Mouse (Mus musculus) heart, embryonic 15.5 days (tissue): ENCODE results near the gene 4930467E23Rik. TPM values are rescaled to one million over a fixed set of nuclear protein-coding genes. Genes with fewer than 3 reads are reported as not detected.
"Not testable (repeated sequence)": the region's sequence is repeated elsewhere in the genome, so short reads cannot be mapped to it uniquely, and the experiment has no call there.

Experiments used
- ATAC-seq: fragments of 200-750 bp; cut with Nextera tagmentation; replicated peaks from 2 replicates; pipeline ENCODE4 v1.8.0; 2017; ENCODE audit warnings: low read depth, moderate TSS enrichment; ENCODE audit not compliant: insufficient number of reproducible peaks, insufficient read depth, low FRiP score
- H3K27ac ChIP-seq: fragments of 300-500 bp; sonication (generic); 2 replicates; pipeline ENCODE4 v1.5.1; 2015; ENCODE audit warnings: mild to moderate bottlenecking, inconsistent platforms
- H3K27me3 ChIP-seq: fragments of 300-500 bp; sonication (generic); 2 replicates; pipeline ENCODE4 v1.6.1; 2015; ENCODE audit warnings: inconsistent platforms
- H3K36me3 ChIP-seq: fragments of 300-500 bp; sonication (generic); 2 replicates; pipeline ENCODE4 v1.6.1; 2015; ENCODE audit warnings: mild to moderate bottlenecking, inconsistent platforms
- H3K4me1 ChIP-seq: fragments of 300-500 bp; sonication (generic); replicated peaks from 2 replicates; pipeline ENCODE4 v1.6.1; 2015; ENCODE audit warnings: inconsistent platforms
- H3K4me2 ChIP-seq: fragments of 300-500 bp; sonication (generic); 2 replicates; pipeline ENCODE4 v1.6.1; 2015; ENCODE audit warnings: inconsistent platforms, mild to moderate bottlenecking, moderate library complexity
- H3K4me3 ChIP-seq: fragments of 300-500 bp; sonication (generic); 2 replicates; pipeline ENCODE4 v1.5.1; 2015; ENCODE audit warnings: mild to moderate bottlenecking, inconsistent platforms
- H3K9ac ChIP-seq: fragments of 300-500 bp; sonication (generic); 2 replicates; pipeline ENCODE4 v1.6.1; 2015; ENCODE audit warnings: mild to moderate bottlenecking, inconsistent platforms
- H3K9me3 ChIP-seq: fragments of 300-500 bp; sonication (generic); replicated peaks from 2 replicates; pipeline ENCODE4 v1.6.1; 2016; ENCODE audit warnings: inconsistent platforms
- WGBS: fragments of 180-500 bp; shearing (Covaris S2); methylation state at CpG from one replicate; pipeline ENCODE4 v1.1.7; 2015; ENCODE audit warnings: mixed read lengths; 5-methylcytosine and 5-hydroxymethylcytosine counted together
- polyA plus RNA-seq: library from polyadenylated mRNA; unstranded; fragments of >200 nt; fragmentation: Nextera tagmentation; extraction: Ambion mirVana; gene quantifications from 2 replicates; pipeline ENCODE4 v1.2.1, GENCODE M21; 2015

The 4930467E23Rik gene
- polyA plus RNA-seq, 1 experiment from 2014 or later = not detected

DNA sequence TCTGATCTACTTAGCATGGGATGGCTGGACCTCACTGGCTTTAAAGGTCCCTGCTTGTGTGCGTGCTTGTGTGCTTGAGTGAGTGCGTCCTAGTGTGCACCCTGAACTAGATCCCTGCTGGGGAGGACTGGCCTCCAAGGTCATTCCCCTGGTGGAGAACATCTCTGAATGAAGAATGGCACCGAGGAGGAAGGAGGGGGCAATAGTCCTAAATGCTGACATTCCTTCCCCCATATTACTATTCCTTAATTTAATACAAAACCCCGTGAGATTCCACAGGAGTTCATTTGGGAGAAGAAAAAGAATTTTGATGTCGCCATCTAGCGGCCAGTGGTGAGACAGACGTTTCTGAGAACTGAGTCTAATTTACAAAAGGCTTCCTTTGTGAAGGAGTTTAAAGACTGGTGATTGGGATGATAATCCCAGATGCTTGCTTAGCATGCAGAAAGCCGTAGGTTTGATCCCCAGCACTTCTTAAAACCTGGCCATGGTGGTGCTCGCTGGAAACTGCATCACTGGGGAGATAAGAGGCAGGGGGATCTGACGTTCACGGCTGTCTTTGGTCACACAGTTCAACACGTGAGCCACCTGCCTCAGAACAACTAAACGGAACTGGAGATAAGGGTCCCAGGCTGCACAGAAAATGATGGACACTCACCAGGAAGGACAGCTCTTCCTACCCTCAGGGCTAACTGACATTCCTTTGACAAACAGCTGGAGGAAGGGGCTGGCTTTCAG, 26.2 kb upstream of the 4930467E23Rik start:
- peak; percentile 80 for ATAC-seq
- 30% methylated on average over 13 of the region's 13 CpGs for WGBS
- H3K9ac ChIP-seq, H3K4me1 ChIP-seq, H3K27ac ChIP-seq, H3K4me2 ChIP-seq, H3K27me3 ChIP-seq, H3K9me3 ChIP-seq, H3K4me3 ChIP-seq, H3K36me3 ChIP-seq: not testable (repeated sequence)

DNA sequence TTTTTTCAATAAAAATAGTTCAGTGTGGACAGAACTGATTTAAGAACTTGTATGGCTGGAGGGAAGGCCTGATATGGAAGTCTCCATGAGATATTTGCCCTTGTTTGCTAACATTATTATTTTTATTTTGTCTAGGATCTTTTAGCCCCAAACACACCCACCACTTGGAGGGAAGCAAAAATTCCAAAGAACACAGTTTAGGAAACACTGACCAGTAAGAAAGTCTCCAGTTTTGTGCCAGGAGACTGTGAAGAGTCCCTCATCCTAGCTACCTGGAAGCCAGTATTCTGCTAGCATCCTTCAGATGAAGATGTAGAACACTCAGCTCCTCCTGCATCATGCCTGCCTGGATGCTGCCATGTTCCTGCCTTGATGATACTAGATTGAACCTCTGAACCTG, 25.5 kb upstream of the 4930467E23Rik start:
- H3K36me3 ChIP-seq, H3K9me3 ChIP-seq, H3K27ac ChIP-seq, ATAC-seq, H3K4me2 ChIP-seq, H3K4me3 ChIP-seq, H3K27me3 ChIP-seq, H3K9ac ChIP-seq, H3K4me1 ChIP-seq: not testable (repeated sequence)

DNA sequence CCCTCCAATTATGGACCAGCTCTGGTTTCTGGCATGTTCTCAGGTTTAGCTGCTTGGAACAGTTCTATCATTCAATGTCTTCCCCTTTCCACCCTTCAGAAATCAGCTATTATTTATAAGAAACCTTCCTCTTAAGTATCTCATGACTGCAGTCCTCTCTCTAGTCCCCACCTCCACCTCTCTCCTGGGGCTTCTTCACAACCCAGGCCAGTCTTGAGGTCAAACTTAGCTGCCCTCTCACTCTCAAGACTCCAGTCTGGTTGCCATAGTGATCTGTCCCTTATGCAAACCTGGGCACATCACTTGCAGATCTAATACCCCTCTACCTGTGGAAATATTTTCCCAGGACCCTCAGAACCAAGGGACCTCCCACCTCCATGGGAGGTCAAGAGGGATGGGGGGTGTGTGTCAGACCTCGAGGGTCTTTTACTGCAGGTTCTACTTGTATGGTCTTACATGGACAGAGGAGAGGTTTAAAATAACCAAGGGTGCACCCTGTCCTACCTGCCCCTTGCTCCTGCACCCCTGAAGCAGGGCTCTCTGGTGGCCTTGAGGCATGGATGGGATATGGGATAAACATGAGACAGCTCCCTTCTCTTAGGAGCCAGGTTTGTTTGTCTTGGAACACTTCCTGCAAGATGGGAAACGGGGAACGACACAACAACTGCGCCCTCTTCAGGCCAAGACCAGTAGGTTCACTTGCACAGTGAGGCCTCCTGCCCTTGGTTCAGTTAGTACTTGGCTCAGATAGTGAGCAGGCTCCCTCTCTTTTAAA, 24.7 kb upstream of the 4930467E23Rik start:
- not testable (repeated sequence) for H3K4me2 ChIP-seq, H3K4me3 ChIP-seq, H3K27me3 ChIP-seq, H3K9me3 ChIP-seq, H3K36me3 ChIP-seq, ATAC-seq, H3K27ac ChIP-seq, H3K9ac ChIP-seq, H3K4me1 ChIP-seq
- 64% methylated on average over 3 of the region's 4 CpGs for WGBS

DNA sequence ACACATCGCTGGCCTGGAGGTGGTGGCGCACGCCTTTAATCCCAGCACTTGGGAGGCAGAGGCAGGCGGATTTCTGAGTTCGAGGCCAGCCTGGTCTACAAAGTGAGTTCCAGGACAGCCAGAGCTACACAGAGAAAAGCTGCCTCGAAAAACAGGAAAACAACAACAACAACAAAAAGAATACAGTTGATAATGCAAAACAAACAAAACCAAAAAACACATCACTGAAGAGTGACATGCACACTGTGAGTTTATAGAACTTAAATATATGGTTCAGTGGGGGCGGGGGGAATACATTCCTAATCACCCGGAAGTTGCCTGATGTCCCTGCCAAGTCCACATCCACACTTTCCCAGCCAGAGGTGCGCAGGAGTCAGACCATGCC, 24.2 kb upstream of the 4930467E23Rik start:
- H3K9me3 ChIP-seq, H3K4me2 ChIP-seq: not testable (repeated sequence)

DNA sequence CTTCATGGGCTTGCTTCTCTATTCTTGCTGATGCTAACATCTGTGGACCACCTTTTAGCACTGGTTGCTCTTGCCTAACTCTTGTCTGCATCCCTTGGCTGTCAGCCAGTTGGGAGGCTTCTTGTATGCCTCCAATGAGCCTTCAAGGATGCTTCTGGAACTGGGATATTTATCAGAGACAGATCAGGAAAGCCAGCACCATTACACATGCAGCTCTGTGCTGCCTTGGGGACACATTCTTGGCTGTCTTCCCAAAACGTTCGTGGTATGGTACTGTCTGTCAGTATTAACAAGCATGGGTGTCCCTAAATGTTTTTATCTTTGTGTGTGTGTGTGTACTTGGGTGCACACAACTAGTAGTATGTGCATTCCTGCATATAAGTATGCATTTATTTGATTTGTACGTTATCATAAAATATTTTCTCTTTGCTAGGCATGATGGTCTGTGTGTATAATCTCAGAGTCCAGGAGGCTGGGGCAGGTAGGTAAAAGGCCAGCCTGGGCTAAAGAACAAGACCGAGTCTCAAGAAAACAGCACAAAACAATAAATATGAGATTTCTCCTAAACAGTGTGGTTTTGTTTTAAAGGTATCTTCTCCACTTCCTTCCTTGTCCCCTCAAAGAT, 23.2 kb upstream of the 4930467E23Rik start:
- H3K27me3 ChIP-seq, H3K36me3 ChIP-seq, H3K4me1 ChIP-seq, H3K27ac ChIP-seq, H3K9me3 ChIP-seq, H3K4me2 ChIP-seq, ATAC-seq, H3K4me3 ChIP-seq, H3K9ac ChIP-seq: not testable (repeated sequence)
- WGBS = 68% methylated on average over 4 of the region's 4 CpGs

More for the DNA sequence above, 24.2 kb upstream of the 4930467E23Rik start:
- not testable (repeated sequence) for H3K27ac ChIP-seq, H3K4me1 ChIP-seq, H3K4me3 ChIP-seq, H3K9ac ChIP-seq, H3K27me3 ChIP-seq, H3K36me3 ChIP-seq, ATAC-seq
- WGBS = 73% methylated on average over 9 of the region's 9 CpGs

DNA sequence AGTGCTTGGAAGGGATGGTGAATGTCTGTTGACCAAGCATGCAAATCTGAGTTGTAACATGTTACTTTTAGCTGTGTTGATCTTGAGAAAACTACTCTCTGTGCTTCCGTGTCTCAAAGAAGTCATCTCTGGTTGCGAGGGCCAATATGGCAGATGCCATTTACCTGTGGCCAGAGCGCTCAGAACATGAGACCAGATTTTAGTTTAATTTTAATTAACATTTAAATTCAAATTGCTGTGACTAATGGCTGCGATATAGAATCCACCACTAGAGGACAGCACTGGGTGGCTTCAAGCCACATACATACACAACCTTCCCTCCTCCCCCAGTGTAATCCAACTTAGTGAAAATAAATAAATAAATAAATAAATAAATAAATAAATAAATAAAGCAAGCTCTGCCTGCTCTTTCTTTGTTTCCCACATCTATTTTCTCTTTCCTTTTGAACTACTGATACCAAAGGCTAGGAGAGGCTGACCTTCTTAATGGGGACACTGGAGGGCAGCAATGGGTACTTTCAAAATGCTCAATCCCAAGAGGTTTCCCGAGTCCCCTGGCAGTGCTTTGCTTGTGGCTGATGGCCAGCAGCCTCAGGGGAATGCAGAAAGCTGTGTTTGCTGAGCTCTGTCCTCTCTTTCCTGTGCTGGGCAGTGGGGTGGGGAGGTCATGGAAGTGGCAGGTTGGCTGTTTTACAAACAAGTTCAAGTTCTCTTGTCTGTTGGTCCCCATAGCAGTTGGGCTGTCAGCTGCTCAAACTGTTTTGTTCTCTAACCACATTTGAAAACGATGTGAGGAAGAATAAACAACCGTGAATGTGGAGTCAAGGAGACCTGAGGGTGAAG, 22.2 kb upstream of the 4930467E23Rik start:
- H3K4me3 ChIP-seq, H3K9ac ChIP-seq, H3K4me2 ChIP-seq, H3K27ac ChIP-seq, H3K36me3 ChIP-seq, H3K27me3 ChIP-seq, ATAC-seq, H3K9me3 ChIP-seq, H3K4me1 ChIP-seq: not testable (repeated sequence)
- 63% methylated on average over 7 of the region's 7 CpGs for WGBS

DNA sequence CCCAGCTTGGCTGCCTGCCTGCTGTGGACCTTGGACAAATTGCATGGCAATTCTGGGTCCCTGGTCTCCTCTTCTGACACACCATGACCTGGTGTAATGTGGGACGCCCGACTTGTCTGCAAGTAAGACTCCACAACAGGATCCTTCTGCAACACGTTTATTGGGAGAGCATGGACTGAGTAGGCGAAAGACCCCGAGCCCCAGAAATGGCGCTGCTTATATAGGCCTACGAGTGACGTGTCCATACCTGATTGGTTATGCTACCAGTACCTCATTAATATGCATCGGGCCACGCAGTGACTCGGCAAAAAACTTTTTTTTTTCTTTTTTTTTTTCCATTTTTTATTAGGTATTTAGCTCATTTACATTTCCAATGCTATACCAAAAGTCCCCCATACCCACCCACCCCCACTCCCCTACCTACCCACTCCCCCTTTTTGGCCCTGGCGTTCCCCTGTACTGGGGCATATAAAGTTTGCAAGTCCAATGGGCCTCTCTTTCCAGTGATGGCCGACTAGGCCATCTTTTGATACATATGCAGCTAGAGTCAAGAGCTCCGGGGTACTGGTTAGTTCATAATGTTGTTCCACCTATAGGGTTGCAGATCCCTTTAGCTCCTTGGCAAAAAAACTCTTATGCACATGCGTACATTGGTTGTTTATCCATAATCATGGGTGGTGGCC, 21.5 kb upstream of the 4930467E23Rik start:
- H3K4me3 ChIP-seq, H3K9ac ChIP-seq, H3K9me3 ChIP-seq, ATAC-seq, H3K27ac ChIP-seq, H3K4me2 ChIP-seq, H3K36me3 ChIP-seq, H3K4me1 ChIP-seq, H3K27me3 ChIP-seq: not testable (repeated sequence)
- WGBS = 80% methylated on average over 14 of the region's 15 CpGs

DNA sequence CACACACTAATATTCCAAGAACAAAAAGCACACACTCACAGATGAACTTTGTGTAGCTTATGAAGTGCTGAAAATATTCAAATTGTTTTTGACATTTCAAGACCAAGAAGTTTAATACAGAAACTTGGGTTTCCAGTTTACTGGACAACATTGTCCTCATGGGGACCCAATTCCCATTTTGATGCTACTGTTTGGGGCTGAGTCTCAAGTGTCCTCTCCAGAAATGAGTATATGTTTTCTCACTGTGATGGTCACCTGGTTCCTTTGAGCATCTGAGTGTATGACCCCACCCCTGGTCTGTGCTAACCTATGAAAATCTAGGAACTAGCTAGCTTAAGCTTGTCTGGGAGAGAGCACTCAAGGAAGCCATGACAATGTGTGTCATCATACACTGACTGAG, 20.4 kb upstream of the 4930467E23Rik start:
- not testable (repeated sequence) for H3K27me3 ChIP-seq, H3K36me3 ChIP-seq, H3K9ac ChIP-seq, ATAC-seq, H3K27ac ChIP-seq, H3K4me3 ChIP-seq, H3K4me1 ChIP-seq, H3K9me3 ChIP-seq, H3K4me2 ChIP-seq

DNA sequence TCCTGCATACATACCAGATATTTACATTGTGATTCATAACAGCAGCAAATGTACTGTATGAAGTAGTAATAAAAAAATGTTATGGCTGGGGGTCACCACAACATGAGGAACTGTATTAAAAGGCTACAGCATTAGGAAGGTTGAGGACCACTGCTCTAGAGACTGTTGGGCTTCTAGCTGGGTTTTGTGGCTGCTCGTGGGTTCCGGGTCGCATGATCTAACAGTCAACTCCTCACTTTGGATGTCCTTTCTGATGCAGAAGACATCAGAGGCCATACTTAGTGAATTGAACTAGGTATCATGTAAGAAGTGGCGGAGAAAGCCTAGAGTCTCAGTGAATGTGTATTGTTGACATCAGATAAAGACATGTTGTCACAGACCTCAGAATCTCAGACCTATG, 19.9 kb upstream of the 4930467E23Rik start:
- H3K36me3 ChIP-seq, H3K9ac ChIP-seq, H3K4me3 ChIP-seq, H3K4me1 ChIP-seq, H3K9me3 ChIP-seq, H3K27ac ChIP-seq, H3K27me3 ChIP-seq, ATAC-seq, H3K4me2 ChIP-seq: not testable (repeated sequence)
- 84% methylated on average over 4 of the region's 4 CpGs for WGBS

DNA sequence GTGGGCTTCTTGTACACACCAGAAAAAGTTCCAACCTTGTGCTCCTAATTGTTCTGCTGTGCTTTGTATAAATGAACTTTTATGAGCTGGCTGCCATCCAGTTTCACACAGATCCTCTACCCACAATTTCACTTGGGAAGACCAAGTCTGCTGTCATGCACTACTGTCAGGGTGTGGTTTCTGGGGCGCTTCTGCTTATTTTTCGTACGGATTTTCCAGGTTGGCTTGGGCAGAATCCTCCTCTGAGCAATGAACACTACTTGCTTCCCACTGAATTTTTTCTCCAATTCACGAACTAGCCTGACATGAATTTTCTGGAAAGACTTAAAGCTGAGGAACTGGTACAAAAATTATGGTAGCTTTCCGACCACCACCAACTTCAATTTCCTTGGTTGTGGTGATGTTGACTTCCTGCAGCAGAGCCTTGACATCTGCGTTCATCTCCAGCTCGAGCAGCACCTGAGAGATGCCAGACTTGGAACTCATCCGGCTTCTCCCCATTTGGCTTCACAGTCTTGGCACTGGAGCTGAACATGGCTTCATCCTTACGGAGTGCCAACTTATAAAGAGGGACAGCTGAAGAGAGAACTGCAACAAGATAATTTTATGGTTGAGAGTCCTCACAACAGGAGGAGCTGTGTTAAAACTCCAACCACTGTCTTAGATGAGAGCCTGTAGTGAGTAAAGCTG, 18.1 kb upstream of the 4930467E23Rik start:
- H3K4me3 ChIP-seq, H3K27ac ChIP-seq, H3K4me1 ChIP-seq, H3K9ac ChIP-seq, H3K36me3 ChIP-seq, H3K27me3 ChIP-seq, H3K4me2 ChIP-seq, H3K9me3 ChIP-seq: not testable (repeated sequence)
- peak; percentile 75 for ATAC-seq
- WGBS = 78% methylated on average over 9 of the region's 9 CpGs
